Mouse (Mus musculus) heart, adult 10 weeks (tissue): Measurements from ENCODE around the gene Olfr23. TPM values are rescaled to one million over a fixed set of nuclear protein-coding genes. Genes with fewer than 3 reads are reported as not detected.

Experiments
- polyA plus RNA-seq: library from polyadenylated mRNA; stranded (reverse); fragments of 350-450 nt; fragmentation: Illumina TruSeq; extraction: RNeasy Lipid Tissue Mini Kit (QIAGEN cat#74804); gene quantifications from one replicate; pipeline ENCODE4 v1.2.3, GENCODE M21; 2014; ENCODE audit warnings: low read depth, low replicate concordance

Olfr23 gene
- polyA plus RNA-seq = not detected

GRCm38 (mm10) chr11:73936377-73936776 lies at the start of gene Olfr23:
Gene Olfr23, plus strand, starts transcription at chr11:73936677.

DNA sequence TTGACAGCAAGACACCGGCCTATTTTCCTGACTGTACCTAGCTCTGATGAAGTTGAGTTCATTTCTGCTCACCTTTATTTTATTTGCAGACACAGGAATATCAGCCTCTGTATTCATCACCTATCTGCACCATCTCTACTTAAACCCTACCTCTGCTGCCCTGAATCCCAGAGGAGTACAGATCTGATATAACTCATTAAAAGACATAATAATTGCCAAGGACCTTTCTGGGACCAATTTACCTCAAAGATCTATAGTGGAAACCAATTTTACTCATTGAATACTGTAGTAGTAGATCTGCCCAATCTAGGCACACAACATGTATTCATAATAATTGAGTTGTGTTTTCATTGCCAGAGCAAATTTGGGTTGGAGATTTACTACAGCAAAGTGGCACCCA lies 45.8 kb upstream of the Olfr23 start, which contains the start of gene Olfr394:
Gene Olfr394, minus strand, starts transcription at position 101 of the 400 bp plus-strand sequence.

DNA sequence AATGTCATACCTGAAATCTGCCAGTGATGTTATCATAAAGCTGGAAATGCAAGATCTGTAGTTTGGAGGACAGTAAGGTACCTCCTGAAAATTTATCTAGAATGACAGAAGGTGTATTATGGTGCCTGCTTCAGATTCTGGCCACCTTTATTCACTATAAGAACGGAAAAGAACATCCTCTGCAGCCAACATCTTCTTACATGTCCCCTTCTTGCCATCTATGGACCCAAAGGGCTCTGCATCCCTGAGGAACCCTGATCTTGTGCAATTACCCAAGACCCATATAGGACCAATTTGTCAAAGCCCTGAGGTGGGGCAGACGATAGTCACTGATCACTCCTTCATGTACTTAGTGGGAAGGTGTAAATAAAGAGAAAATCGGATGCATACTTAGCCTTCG lies 27.3 kb upstream of the Olfr23 start, which contains the start of gene Olfr395:
Gene Olfr395, minus strand, starts transcription at position 101 of the 400 bp plus-strand sequence.

DNA sequence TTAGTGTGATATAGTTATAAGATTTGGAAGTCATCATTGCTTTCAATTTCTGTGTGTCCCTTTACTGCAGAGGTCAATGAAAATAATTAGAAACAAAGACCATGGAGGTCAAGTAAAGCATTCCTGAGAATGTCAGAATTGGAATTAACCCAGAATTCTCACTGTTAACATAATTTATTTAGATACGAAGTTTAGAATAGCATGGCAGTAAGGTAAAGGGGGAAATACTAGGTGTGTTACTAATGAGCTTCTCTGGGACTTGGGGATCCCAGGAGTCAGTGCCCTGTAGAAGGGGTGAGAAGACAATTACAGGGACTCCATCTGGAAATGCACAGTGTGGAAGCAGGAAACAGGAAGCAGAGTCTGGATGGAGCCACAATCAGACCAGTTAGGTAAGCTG lies 24.0 kb downstream of the Olfr23 start, which contains the start of gene Olfr397:
Gene Olfr397, plus strand, starts transcription at position 301 of the 400 bp plus-strand sequence.

GRCm38 (mm10) chr11:73990307-73990706 lies 53.8 kb downstream of the Olfr23 start, which contains the start of gene Olfr398:
Gene Olfr398, minus strand, starts transcription at chr11:73990407.

Other genes with a start within 250 kb of the Olfr23 start
- gene Zfp735, start 247.9 kb upstream of the Olfr23 start, polyA plus RNA-seq = not detected
- not detected for gene Olfr389, start 156.0 kb upstream of the Olfr23 start, polyA plus RNA-seq
- gene Olfr390, start 153.7 kb upstream of the Olfr23 start, polyA plus RNA-seq = not detected
- not detected for gene Olfr391-ps, start 133.6 kb upstream of the Olfr23 start, polyA plus RNA-seq
- not detected for gene Olfr392, start 119.6 kb upstream of the Olfr23 start, polyA plus RNA-seq
- not detected for gene Olfr393, start 85.2 kb upstream of the Olfr23 start, polyA plus RNA-seq
- gene Olfr394, start 45.9 kb upstream of the Olfr23 start, polyA plus RNA-seq = not detected
- gene Olfr395, start 27.4 kb upstream of the Olfr23 start, polyA plus RNA-seq = not detected
- gene Olfr397, start 24.1 kb downstream of the Olfr23 start, polyA plus RNA-seq = not detected
- gene Olfr398, start 53.7 kb downstream of the Olfr23 start, polyA plus RNA-seq = not detected
- not detected for gene Olfr139, start 119.9 kb downstream of the Olfr23 start, polyA plus RNA-seq
- gene Olfr399, start 119.9 kb downstream of the Olfr23 start, polyA plus RNA-seq = not detected
- not detected for gene Zfp616, start 133.3 kb downstream of the Olfr23 start, polyA plus RNA-seq
- gene Olfr401, start 177.0 kb downstream of the Olfr23 start, polyA plus RNA-seq = not detected
- gene Olfr402, start 216.9 kb downstream of the Olfr23 start, polyA plus RNA-seq = not detected
- not detected for gene Olfr403, start 249.6 kb downstream of the Olfr23 start, polyA plus RNA-seq